Mouse (Mus musculus) ES-E14 (cell line): ENCODE results near the gene a. TPM values are rescaled to one million over a fixed set of nuclear protein-coding genes. Genes with fewer than 3 reads are reported as not detected.

Experiments used
- DNase-seq: peaks from one replicate; pipeline ENCODE4 v3.0.0-alpha.2; 2013; ENCODE audit warnings: low read depth, low spot score
- H3K27ac ChIP-seq: 2 replicates; pipeline ENCODE4 v1.5.1; 2012; ENCODE audit warnings: low read depth, mild to moderate bottlenecking, low read length, moderate library complexity, mixed read lengths; ENCODE audit not compliant: poor library complexity, insufficient read depth, severe bottlenecking
- H3K36me3 ChIP-seq: 2 replicates; pipeline ENCODE4 v1.6.1; 2012; ENCODE audit warnings: mild to moderate bottlenecking, low read length, moderate library complexity, mixed read lengths; ENCODE audit not compliant: control insufficient read depth, poor library complexity, insufficient read depth, severe bottlenecking
- H3K4me1 ChIP-seq, 2 experiments: fragments of 150-350 bp in 1 of 2; sonication (generic) in 1 of 2; 2 replicates each; pipeline ENCODE4 v1.6.1; 2012; ENCODE audit warnings: low read length in 2 of 2, mild to moderate bottlenecking in 1 of 2, mixed read lengths in 1 of 2; ENCODE audit not compliant: control insufficient read depth in 2 of 2, insufficient read depth in 2 of 2, poor library complexity in 1 of 2
- H3K4me3 ChIP-seq, 2 experiments: fragments of 150-350 bp in 1 of 2; sonication (generic) in 1 of 2; 2 replicates each; pipeline ENCODE4 v1.5.1; 2012; ENCODE audit warnings: low read length in 2 of 2, low read depth in 1 of 2, mild to moderate bottlenecking in 1 of 2, mixed read lengths in 1 of 2; ENCODE audit not compliant: insufficient read depth in 1 of 2, poor library complexity in 1 of 2, severe bottlenecking in 1 of 2
- H3K9ac ChIP-seq: 2 replicates; pipeline ENCODE4 v1.6.1; 2012; ENCODE audit warnings: low read depth, mild to moderate bottlenecking, low read length, mixed read lengths; ENCODE audit not compliant: poor library complexity, insufficient read depth, severe bottlenecking
- H3K9me3 ChIP-seq: fragments of 150-350 bp; sonication (generic); 2 replicates; pipeline ENCODE4 v1.6.1; 2012; ENCODE audit warnings: low read depth, mild to moderate bottlenecking, low read length; ENCODE audit not compliant: control insufficient read depth, insufficient read depth
- CHD2 ChIP-seq: IDR thresholded peaks from 2 replicates; pipeline ENCODE4 v1.6.1; 2014; ENCODE audit warnings: mild to moderate bottlenecking, low read depth, low read length, inconsistent platforms
- HCFC1 ChIP-seq: IDR thresholded peaks from 2 replicates; pipeline ENCODE4 v1.6.1; 2012; ENCODE audit warnings: low read length, inconsistent platforms, borderline replicate concordance; ENCODE audit not compliant: insufficient read depth
- MAFK ChIP-seq: IDR thresholded peaks from 2 replicates; pipeline ENCODE4 v1.6.1; 2014; ENCODE audit warnings: mild to moderate bottlenecking, low read depth, low read length, inconsistent platforms; ENCODE audit not compliant: insufficient read depth
- ZC3H11A ChIP-seq: IDR thresholded peaks from 2 replicates; pipeline ENCODE4 v1.6.1; 2012; ENCODE audit warnings: low read depth, mild to moderate bottlenecking, inconsistent platforms, low read length, borderline replicate concordance
- ZNF384 ChIP-seq: IDR thresholded peaks from 2 replicates; pipeline ENCODE4 v1.6.1; 2012; ENCODE audit warnings: low read depth, low read length, inconsistent platforms
- in situ Hi-C, 2 experiments: fragments of 600-800 bp; cut with MboI; formaldehyde crosslinking; loops; one replicate each; pipeline ENCODE4 v1.15.1; 2025; ENCODE audit warnings: low sequenced_read_pairs in 2 of 2, inconsistent platforms in 1 of 2; ENCODE audit not compliant: unreplicated experiment in 2 of 2
- total RNA-seq: library from RNA; depleted of rRNA; stranded (reverse); fragments of 300-350 nt; gene quantifications from 2 replicates; pipeline ENCODE4 v1.2.3, GENCODE M21; 2012

Gene a
- total RNA-seq, 1 experiment, result 0.49 TPM

DNA sequence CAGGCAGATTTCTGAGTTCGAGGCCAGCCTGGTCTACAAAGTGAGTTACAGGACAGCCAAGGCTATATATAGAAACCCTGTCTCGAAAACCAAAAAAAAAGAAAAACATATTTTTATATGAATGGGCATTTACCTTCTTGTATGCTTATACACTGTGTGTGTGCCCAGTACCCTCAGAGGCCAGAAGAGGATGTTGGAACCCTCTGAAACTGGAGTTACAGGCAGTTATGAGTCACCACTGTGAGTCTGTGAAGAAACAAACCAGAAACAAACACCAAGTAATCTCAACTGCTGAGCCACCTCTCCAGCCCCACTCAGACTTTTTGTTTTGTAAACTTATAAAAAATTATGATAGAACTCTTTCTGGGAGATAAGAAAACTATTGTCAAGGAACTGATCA is 255.6 kb downstream of the a start:
- Histone ChIP-seq H3K36me3 (no peaks in the 10 kb centered on the region), H3K4me1 (no peaks in the 10 kb centered on the region; a peak in 1 of 4 replicates), H3K9me3 (no peaks in the 10 kb centered on the region), H3K4me3 (no peak overlapping the region), H3K9ac (no peak overlapping the region), H3K27ac (no peak overlapping the region)
- TF ChIP-seq HCFC1 (no peak), CHD2 (no peak)
- DNase-seq, result no peak
- in situ Hi-C loops, result no loop called here

DNA sequence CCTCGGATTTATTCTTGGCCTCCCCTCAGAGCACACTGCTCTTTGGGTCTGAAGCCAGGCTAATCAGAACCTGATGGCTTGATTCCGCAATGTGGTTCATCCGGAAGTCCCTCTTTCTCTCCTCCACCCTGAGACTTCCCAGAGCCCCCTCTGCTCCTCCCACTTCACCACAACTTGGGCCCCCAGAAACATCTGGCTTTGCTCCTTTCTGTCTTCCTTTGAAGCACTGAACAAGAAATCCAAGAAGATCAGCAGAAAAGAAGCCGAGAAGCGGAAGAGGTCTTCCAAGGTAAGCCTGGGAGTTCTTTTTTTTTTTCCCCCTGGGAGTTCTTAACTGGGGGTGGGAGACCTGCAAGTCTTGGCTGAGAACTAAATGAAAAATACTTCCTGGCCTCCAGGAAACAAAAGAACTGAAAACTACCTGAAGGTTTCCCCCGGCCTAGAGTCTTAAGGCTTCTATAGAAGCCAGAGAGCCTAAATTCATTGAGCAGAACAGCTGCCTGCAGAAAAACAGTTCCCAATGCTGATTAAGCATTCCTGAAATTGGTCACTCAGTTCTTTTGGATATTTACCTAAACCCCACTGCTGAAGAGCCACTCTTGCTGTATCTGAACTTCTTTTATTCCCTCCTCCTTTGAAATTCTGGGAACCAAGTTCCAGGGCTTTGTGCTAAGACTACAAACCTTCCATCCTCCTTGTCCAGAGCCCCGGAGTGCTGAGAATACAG is 256.4 kb downstream of the a start:
- in situ Hi-C loops, result no loop called here
- Histone ChIP-seq H3K36me3 (no peaks in the 10 kb centered on the region), H3K4me1 (peaks cover 0 to 1% of the 10 kb centered on the region in 2 experiments; a peak in 3 of 4 replicates), H3K9ac (no peak overlapping the region), H3K27ac (no peak overlapping the region), H3K4me3 (no peak overlapping the region), H3K9me3 (no peaks in the 10 kb centered on the region)
- TF ChIP-seq HCFC1, result no peak
- no peak for TF ChIP-seq MAFK
- DNase-seq, result no peak

DNA sequence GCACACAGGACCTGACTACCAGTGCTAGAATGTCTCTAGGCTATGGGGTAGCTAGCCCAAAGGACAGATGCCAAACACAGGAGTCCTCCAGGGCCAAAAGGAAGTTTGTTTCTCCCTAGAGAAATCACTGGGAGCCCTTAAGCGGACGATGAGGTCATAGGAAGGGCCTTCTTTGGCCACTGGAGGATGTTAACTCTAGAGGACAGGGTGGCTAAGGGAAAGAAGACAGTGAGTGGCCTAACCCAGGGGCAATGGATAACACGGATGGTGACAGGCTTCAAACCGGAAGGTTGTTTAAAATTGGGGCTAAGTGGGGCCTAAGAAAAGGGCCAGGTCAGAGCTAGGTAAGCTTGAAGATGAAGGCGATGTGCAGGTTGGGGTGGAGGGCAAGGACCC is 258.9 kb downstream of the a start:
- no peaks in the 10 kb centered on the region for H3K36me3 ChIP-seq
- TF ChIP-seq HCFC1, result no peak
- TF ChIP-seq MAFK, result no peak
- TF ChIP-seq CHD2, result no peak
- no peak for TF ChIP-seq ZNF384
- no peak for TF ChIP-seq ZC3H11A
- H3K4me1 ChIP-seq, result peaks cover 0 to 7% of the 10 kb centered on the region in 2 experiments; a peak in 3 of 4 replicates
- H3K4me3 ChIP-seq, result peak overlapping the region; percentile 80
- H3K9me3 ChIP-seq, result no peaks in the 10 kb centered on the region
- peak overlapping the region; percentile 87 for H3K9ac ChIP-seq
- in situ Hi-C loops, result no loop called here
- no peak for DNase-seq
- H3K27ac ChIP-seq, result peak overlapping the region; percentile 56; the same call in 1 of the 2 replicates

DNA sequence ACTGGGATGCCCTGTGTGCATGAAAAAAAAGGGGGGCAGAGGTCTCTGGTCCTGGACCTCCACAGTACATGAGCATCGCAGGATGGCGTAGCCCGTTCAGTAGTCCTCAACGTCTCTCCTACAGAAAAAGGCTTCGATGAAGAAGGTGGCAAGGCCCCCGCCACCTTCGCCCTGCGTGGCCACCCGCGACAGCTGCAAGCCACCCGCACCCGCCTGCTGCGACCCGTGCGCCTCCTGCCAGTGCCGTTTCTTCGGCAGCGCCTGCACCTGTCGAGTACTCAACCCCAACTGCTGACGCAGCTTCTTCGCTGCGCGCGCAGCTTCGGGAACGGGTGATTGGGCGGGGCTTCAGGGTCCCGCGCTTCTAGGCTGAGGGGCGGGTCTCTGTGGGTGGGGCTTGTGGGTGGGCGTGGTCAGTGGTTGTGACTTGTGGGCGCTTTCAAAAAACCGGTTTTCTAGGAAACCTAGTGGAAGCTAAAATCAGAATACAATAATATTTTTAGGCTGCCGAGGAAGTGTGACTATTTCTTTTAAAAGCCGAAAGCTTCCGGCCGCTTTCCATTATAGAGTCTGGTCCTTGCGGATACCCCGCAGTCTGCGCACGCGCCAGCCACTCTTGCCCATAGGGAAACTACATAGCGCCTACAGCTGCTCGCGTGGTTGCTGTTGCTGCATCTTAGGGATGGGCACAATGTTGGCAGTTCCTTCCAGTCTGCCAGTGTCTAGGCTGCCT is 259.5 kb downstream of the a start:
- in situ Hi-C loops, result no loop called here
- no peaks in the 10 kb centered on the region for H3K9me3 ChIP-seq
- peaks cover 0 to 7% of the 10 kb centered on the region in 2 experiments; a peak in 3 of 4 replicates for H3K4me1 ChIP-seq
- H3K27ac ChIP-seq, result peak overlapping the region; percentile 56
- H3K4me3 ChIP-seq, result peak overlapping the region; percentile 80
- H3K9ac ChIP-seq, result peak overlapping the region; percentile 87
- no peaks in the 10 kb centered on the region for H3K36me3 ChIP-seq
- TF ChIP-seq CHD2 (no peak), ZC3H11A (no peak), MAFK (peak; percentile 95), HCFC1 (no peak), ZNF384 (no peak)
- DNase-seq, result peak; percentile 91
